Mouse (Mus musculus) bone marrow macrophage, adult 2 months (primary cell): Measurements from ENCODE around the gene Map3k9. TPM values are rescaled to one million over a fixed set of nuclear protein-coding genes. Genes with fewer than 3 reads are reported as not detected.

Experiments used
- H3K27ac ChIP-seq: 2 replicates; pipeline ENCODE4 v1.5.1; 2012; ENCODE audit warnings: low read depth, low read length; ENCODE audit not compliant: insufficient read depth
- H3K4me1 ChIP-seq: 2 replicates; pipeline ENCODE4 v1.6.1; 2012; ENCODE audit warnings: low read length; ENCODE audit not compliant: control insufficient read depth, insufficient read depth
- H3K4me3 ChIP-seq: 2 replicates; pipeline ENCODE4 v1.5.1; 2012; ENCODE audit warnings: mild to moderate bottlenecking, low read length, moderate library complexity; ENCODE audit not compliant: insufficient read depth
- CTCF ChIP-seq: IDR thresholded peaks from 2 replicates; pipeline ENCODE4 v1.5.1; 2012; ENCODE audit warnings: low read depth, mild to moderate bottlenecking, low read length, moderate library complexity
- POLR2A ChIP-seq: IDR thresholded peaks from 2 replicates; pipeline ENCODE4 v1.6.1; 2012; ENCODE audit warnings: mild to moderate bottlenecking, low read depth, low read length, borderline replicate concordance
- polyA plus RNA-seq: library from polyadenylated mRNA; stranded (reverse); fragments of >200 nt; gene quantifications from 2 replicates; pipeline ENCODE4 v1.2.4, GENCODE M21; 2012; ENCODE audit not compliant: missing spikeins, insufficient read depth, insufficient read length

Map3k9 gene
- polyA plus RNA-seq, 1 experiment: 7.5 TPM

GRCm38 (mm10) chr12:81769458-81769857 lies 11.5 kb downstream of the Map3k9 start:
- TF ChIP-seq CTCF: no peak
- no peak for TF ChIP-seq POLR2A
- Histone ChIP-seq H3K4me1 (peaks cover 13% of the 10 kb centered on the region), H3K27ac (no peak overlapping the region), H3K4me3 (no peak overlapping the region)

- no peak for TF ChIP-seq CTCF
- no peak for TF ChIP-seq POLR2A
- H3K4me3 ChIP-seq: no peak overlapping the region
- H3K4me1 ChIP-seq: peaks cover 11% of the 10 kb centered on the region
- H3K27ac ChIP-seq: no peak overlapping the region
Measured at GRCm38 (mm10) chr12:81765386-81765785, 15.6 kb downstream of the Map3k9 start.

GRCm38 (mm10) chr12:81764370-81764769 lies 16.6 kb downstream of the Map3k9 start:
- TF ChIP-seq POLR2A (no peak), CTCF (no peak)
- Histone ChIP-seq H3K27ac (no peak overlapping the region), H3K4me1 (peaks cover 11% of the 10 kb centered on the region), H3K4me3 (no peak overlapping the region)

GRCm38 (mm10) chr12:81754651-81755050 lies 26.3 kb downstream of the Map3k9 start:
- peaks cover 60% of the 10 kb centered on the region for H3K4me1 ChIP-seq
- H3K4me3 ChIP-seq: peak overlapping the region; percentile 3; the same call in 1 of the 2 replicates
- peak overlapping the region; percentile 88 for H3K27ac ChIP-seq
- TF ChIP-seq POLR2A (no peak), CTCF (no peak)

- peak overlapping the region; percentile 28 for H3K27ac ChIP-seq
- H3K4me1 ChIP-seq: peaks cover 74% of the 10 kb centered on the region
- no peak overlapping the region for H3K4me3 ChIP-seq
- TF ChIP-seq POLR2A (no peak), CTCF (no peak)
Measured at GRCm38 (mm10) chr12:81751116-81751515, 29.9 kb downstream of the Map3k9 start.

- TF ChIP-seq CTCF (no peak), POLR2A (no peak)
Measured at GRCm38 (mm10) chr12:81748918-81749317, 32.1 kb downstream of the Map3k9 start.

GRCm38 (mm10) chr12:81748021-81748576 lies 32.9 kb downstream of the Map3k9 start:
- Histone ChIP-seq H3K4me1 (peaks cover 52% of the 10 kb centered on the region), H3K4me3 (no peak overlapping the region), H3K27ac (no peak overlapping the region)
- TF ChIP-seq POLR2A: no peak
- TF ChIP-seq CTCF: no peak

More at GRCm38 (mm10) chr12:81748918-81749317, 32.1 kb downstream of the Map3k9 start:
- peaks cover 58% of the 10 kb centered on the region for H3K4me1 ChIP-seq
- H3K27ac ChIP-seq: no peak overlapping the region
- no peak overlapping the region for H3K4me3 ChIP-seq

- no peak for TF ChIP-seq CTCF
- TF ChIP-seq POLR2A: no peak
- Histone ChIP-seq H3K4me3 (no peak overlapping the region), H3K4me1 (peaks cover 42% of the 10 kb centered on the region), H3K27ac (no peak overlapping the region)
Measured at GRCm38 (mm10) chr12:81746400-81747024, 34.5 kb downstream of the Map3k9 start.

GRCm38 (mm10) chr12:81735246-81736070 lies 45.5 kb downstream of the Map3k9 start:
- Histone ChIP-seq H3K27ac (no peak overlapping the region), H3K4me3 (no peak overlapping the region), H3K4me1 (0 out of 2 replicates have a peak, but pooled peaks cover 2% of the 10 kb centered on the region)
- no peak for TF ChIP-seq CTCF
- no peak for TF ChIP-seq POLR2A
